Mouse (Mus musculus): Measurements from ENCODE around the gene Samd13. TPM values are rescaled to one million over a fixed set of nuclear protein-coding genes. Genes with fewer than 3 reads are reported as not detected.

The Samd13 gene
- total RNA-seq, 2 experiments from 2014 or later = 2.3 TPM

DNA sequence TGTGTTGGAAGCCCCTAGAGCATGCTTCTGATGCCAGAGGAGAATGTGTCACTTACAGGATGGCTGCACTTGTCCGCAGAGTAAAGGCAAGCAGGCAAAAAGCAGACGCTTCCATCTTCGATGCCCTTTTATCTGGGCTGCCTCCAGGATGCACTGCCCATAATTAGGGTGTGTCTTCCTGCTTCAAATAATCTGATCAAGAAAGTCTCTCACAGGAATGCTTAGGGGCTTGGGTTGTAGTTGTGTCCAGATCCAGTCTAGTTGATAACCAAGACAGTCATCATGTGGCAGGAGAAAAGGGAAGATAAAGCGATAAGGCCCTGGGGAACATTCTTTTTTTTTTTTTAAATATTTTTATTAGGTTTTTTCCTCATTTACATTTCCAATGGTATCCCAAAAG lies 69.9 kb downstream of the Samd13 start, which contains the start of gene Dnase2b:
Gene Dnase2b (minus strand): TSS at position 101 of the 400 bp plus-strand sequence.
- no peak for DNase-seq

DNA sequence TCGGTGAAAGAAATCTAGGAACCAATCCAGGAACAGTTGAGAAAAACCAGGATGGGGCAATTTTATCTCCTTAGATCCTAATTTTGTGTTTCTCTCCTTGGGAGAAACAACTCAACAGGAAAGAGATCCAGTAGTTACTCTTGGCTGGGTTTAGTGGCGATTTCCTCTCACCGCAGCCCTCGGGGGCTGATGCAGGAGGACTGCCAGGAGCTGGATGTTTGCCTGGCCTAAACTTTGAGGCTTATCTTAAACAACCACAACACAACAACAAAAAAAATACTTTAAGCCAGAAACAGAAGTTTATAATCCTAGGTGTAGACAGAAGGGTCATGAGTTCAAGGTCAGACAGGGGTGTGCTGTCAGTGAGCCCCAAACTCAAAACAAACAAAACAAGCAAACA lies 73.6 kb downstream of the Samd13 start:
- peak; percentile 50 to 61 for DNase-seq

DNA sequence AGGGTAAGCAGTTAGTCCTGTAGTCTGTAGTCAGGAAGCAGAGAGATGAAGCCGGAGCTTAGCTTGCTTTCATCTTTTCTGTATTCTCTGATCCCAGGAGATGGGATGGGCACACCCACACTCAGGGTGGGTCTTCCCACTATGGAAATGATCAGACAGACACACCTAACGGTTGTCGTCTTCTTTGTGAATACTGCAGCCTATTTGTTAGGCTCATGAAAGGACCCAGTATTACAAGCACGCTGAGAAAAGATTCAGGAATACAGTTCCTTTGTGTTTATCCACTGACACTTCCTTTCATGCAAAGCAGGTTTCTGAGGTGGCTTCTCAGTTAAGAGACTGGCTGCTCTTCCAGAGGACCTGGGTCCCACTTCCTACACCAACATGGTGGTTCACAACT lies 74.1 kb downstream of the Samd13 start:
- DNase-seq = no peak

DNA sequence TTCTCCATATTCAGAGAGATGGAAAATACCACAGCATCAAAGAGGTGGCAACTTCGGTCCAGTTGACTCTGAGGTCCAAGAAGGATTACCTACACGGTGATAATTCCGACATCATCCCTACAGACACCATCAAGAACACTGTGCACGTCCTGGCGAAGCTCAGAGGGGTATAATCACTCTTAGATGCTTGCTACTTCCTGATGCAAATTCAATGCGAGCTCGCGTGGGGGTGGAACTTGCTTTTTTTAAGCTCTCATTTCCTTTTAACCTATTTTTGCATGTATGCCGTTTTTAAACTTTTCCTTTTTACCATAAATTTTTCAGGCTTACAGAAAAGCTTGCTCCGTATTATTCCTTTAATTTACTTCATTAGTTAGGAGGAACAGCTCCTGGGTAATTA lies 75.1 kb downstream of the Samd13 start:
- DNase-seq = no peak

DNA sequence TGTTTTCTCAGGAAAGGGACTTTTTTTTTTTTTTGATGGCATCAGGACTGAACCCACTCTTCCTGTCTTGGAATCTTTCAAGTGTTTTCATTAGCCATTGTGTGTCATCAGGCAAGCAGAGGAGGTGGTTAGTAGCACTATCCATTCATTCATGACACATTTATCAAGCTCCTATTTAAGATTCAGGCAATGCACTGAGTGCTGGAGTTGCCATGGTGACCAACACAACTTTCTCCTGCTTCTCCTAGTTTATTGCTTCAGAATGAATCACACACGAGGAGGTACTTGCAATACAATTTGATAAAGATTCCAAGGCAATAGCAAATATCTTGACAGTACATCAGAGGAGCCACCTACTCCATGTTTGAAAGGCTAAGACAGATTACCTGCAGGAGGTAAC lies 78.0 kb downstream of the Samd13 start:
- no peak for DNase-seq

DNA sequence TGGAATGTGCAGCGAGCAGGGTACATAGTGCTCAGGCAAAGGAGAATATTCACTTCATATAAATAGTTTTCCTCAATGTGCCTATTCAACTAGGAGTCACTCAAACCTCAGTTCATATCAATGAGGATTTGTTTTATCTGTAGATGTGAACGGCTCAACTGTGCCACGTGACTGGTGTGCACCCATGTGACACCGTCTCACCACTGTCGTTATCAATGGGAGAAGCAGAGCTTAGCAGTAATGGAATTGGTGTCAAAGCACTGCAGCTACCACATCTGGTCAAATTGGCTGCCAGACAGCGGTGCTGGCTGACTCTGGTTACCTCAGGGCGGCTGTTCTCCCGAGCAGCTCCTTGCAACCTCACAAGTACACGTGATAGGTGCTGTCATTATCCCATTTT lies 80.7 kb downstream of the Samd13 start:
- no peak for DNase-seq

DNA sequence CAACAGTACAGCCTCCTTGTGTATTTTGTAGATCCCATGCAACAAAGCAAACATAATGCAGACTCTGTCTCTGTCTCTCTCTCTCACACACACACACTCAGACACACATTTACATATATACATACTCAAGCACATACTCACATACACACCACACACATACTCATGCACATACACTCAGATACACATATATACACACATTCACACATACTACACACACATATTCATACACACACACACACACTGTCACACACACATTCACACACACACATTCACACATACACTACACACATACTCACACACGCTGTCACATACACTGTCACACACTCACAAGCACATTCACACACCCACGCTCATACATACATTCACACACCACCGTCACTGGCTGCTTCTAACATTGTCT lies 82.9 kb downstream of the Samd13 start:
- DNase-seq = no peak

DNA sequence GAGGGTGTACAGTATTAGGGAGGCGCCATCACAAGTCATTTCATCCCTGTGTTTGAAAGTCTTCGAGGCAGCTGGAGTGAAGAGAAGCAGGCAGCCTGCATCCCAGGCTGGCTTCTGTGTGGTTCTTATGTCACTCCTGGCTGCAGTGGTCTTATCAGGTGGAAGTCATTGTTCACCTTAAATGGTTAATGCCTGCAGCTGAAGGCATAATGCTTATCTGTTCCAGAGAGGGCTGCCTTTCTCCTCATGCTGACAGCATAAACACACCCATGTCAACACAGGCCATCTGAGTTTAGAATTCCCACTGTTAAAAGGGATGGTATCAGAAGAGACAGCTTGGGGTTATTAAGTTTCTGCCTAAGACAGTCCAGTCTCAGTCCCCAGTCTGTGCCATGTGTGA lies 84.2 kb downstream of the Samd13 start:
- DNase-seq = no peak

DNA sequence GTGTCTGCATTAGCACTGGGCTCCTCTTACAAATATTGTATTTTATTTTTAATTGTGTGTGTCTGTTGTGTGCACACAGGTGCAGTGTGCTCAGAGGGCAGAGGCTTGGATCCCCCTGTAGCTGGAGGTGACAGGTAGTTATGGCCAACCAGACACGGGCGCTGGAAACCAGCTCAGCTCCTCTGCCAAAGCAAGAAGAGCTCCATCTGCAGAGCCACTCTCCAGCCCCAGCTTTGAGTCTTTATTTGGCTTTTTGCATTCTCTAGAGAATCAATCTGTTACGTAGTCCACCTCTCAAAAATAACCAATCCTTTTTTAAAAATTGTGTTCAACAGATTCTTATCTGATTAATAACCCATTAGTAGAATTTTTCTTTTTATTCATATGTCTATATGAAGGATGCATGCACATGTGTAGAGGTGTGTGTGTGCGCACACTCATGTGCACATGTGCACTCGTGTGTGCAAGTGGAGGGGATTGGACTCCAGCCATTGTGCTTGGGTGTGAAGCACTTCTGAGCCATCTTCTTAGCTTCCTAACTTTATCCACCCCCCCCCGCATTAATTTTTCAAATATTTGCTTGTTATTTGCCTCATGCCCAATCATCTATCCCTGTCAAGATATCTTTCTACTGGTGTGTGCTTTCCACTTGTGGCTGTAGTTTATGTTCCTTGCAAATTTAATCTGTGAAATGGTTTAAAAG lies 86.0 kb downstream of the Samd13 start:
- DNase-seq = peak in 1 of 2 experiments; percentile 9

DNA sequence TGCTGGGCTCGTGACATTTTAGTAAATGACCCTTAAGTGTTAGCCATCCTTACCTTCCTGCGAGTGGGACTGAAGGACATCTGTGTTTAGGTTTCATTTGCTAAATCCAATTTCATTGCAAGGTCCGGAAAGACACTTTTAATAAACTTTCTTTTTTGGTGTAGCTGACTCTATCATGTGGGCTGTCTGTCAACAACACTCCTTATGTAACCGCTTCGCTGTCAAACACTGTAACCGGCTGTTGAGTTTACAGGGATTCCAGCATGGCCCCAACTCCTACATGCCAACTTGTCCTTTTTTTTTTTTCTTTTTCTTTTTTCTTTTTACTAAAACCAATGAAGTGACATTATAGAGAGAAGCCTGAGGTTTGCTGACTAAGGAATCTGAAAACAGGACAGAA lies 87.0 kb downstream of the Samd13 start:
- no peak for DNase-seq

DNA sequence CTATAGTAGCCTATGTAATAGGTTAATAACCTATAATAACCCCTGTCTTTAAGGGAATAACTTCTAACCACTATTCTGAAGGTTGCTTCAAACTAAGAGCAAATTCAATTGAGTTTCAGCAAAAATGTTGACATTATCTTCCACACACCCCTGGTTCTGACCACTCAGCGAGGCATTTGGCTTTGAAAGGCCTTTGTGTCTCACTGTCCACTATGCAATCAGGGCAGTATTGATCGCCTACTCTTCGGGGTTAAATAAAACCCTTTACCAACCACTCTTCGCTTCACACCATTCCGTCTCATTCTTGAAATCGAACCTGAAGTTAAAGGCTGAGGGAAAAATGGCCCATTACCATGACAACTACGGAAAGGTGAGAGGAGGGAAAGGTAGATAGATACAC lies 88.5 kb downstream of the Samd13 start:
- no peak for DNase-seq

DNA sequence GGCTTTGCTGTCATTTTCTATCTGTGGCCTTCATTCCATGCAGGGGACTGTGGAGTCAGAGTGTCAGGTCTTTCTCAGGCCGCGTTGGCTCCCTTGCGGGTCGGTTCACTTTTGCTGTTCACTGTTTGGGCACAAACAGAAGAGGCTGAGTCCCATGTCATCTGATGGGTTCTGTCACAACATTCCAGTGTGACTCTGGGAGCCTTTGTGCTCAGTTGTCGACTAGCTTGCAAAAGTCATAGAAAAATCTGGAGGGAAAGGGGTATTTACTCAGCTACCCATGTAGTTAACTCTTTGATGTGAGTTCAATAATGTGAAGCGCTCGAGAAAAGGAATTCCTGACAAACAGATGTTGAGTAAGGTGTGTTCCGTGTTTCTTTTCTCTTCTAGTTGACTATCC lies 89.0 kb downstream of the Samd13 start:
- DNase-seq = no peak

DNA sequence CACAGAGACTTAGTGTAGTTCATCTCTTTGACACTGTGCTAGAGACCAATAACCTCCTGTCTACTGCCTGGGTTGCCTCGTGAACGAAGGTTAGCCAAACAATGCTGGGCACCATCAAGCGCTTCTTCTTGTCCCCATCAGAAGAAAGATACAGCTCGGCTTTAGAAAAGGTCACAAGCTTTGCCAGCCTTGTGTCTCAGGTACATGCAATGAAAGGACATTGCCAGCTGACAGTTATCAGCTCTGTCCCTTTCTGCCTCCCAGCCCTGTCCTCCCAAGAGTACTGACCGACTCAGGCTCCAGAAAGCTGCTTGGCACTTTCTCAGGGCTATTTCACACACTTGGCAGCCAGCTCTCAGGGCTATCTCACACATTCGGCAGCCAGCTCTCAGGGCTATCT lies 90.0 kb downstream of the Samd13 start:
- DNase-seq = no peak

Other genes with a start within 250 kb of the Samd13 start
- 1 to 10 TPM; 2.6 to 3.4 TPM for gene Ctbs, start 235.8 kb downstream of the Samd13 start, total RNA-seq (2021)
- 1 to 10 TPM; 1.1 to 2.5 TPM for gene Spata1, start 185.8 kb downstream of the Samd13 start, total RNA-seq (2021)
- gene Gng5, start 185.8 kb downstream of the Samd13 start, total RNA-seq (2021) = 100 to 1,000 TPM; 205 to 275 TPM
- gene Rpf1, start 164.2 kb downstream of the Samd13 start, total RNA-seq (2021) = 10 to 100 TPM; 13.2 to 14.8 TPM
- gene Uox, start 115.2 kb downstream of the Samd13 start, total RNA-seq (2021) = not detected
- gene Dnase2b, start 70.0 kb downstream of the Samd13 start, total RNA-seq (2021) = not detected
- not detected for gene 4930503B20Rik, start 34.3 kb downstream of the Samd13 start, total RNA-seq (2021)
- 10 to 100 TPM; 60.8 to 66.0 TPM for gene Prkacb, start 127.4 kb upstream of the Samd13 start, total RNA-seq (2021)
- gene Ttll7, start 166.8 kb upstream of the Samd13 start, total RNA-seq (2021) = 1 to 10 TPM; 7.2 to 8.3 TPM

Measured in heart, adult 18-20 months (tissue).